Mouse (Mus musculus) embryonic fibroblast, embryonic 13.5 days (primary cell): Measurements from ENCODE around the gene Phactr3. TPM values are rescaled to one million over a fixed set of nuclear protein-coding genes. Genes with fewer than 3 reads are reported as not detected.

Source experiments
- H3K27ac ChIP-seq: 2 replicates; pipeline ENCODE4 v1.5.1; 2012; ENCODE audit warnings: low read length, control low read depth, inconsistent platforms; ENCODE audit not compliant: insufficient read depth
- H3K4me1 ChIP-seq: 2 replicates; pipeline ENCODE4 v1.6.1; 2011; ENCODE audit warnings: low read length; ENCODE audit not compliant: control insufficient read depth, insufficient read depth
- H3K4me3 ChIP-seq: 2 replicates; pipeline ENCODE4 v1.5.1; 2011; ENCODE audit warnings: mild to moderate bottlenecking, control low read depth, low read length; ENCODE audit not compliant: insufficient read depth
- CTCF ChIP-seq: IDR thresholded peaks from 2 replicates; pipeline ENCODE4 v1.5.1; 2011; ENCODE audit warnings: mild to moderate bottlenecking, control low read depth, low read length, moderate library complexity, borderline replicate concordance; ENCODE audit not compliant: insufficient read depth
- POLR2A ChIP-seq: IDR thresholded peaks from 2 replicates; pipeline ENCODE4 v1.6.1; 2011; ENCODE audit warnings: low read depth, mild to moderate bottlenecking, control low read depth, low read length, moderate library complexity
- polyA plus RNA-seq: library from polyadenylated mRNA; stranded (reverse); fragments of >200 nt; gene quantifications from 2 replicates; pipeline ENCODE4 v1.2.4, GENCODE M21; 2011; ENCODE audit warnings: low read depth; ENCODE audit not compliant: missing spikeins, insufficient read length

Phactr3 gene
- polyA plus RNA-seq, 1 experiment = not detected

DNA sequence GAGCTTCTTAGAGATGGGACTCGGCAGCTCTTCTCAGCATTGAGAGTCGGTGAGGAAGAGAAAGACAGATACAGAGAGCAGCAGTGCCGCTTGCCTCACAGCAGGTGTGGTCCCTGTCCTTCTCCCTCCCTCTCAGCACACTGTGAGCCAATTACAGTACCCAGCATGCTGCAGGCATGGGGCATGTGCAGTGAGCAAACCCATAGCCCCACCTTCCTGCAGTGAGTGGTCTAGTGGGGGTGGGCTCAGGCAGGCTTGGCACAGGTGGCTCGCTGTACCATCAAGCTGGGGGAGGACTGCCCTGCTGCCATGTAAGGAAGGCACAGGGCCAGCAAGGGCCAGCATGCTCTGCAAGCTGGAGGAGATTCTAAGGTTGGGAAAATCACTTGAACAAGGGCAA, 35.8 kb downstream of the Phactr3 start:
- H3K4me1 ChIP-seq = no peaks in the 10 kb centered on the region
- no peak for TF ChIP-seq CTCF
- no peak for TF ChIP-seq POLR2A
- H3K4me3 ChIP-seq = no peak overlapping the region
- no peak overlapping the region for H3K27ac ChIP-seq

DNA sequence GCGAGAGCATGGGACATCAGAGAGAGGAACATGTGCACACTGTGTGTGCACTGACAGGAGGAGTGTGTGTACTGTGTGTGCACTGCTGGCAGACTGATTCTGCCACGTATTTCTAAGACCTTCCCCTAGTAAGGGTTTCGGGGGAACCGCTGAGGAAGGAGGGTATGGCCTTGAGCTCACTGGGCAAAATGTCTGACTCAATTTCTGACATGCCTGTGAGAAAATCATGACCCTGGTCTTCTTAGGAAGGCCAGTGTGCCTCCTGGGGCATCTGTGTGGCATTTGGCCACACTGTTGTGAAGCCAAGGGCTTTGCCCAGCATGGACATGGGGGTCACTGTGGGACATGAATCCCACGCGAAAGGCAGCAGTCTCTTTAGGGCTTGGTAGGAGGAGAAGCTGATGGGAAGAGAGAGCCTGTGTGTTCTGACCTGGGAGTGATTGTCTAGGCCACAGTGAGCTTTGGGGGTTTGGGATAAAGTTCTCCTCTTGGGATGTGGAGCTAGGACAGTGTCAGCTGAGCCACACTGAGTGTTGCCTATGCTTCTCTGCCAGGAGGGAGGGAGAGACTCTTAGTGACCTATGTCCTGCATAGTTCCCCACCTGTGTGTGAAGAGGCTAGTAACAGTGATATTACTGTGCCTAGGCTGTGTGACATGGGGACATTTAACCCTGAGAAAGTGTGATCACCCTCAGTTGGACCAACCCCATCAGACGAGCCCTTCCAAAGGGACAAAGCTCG, 36.6 kb downstream of the Phactr3 start:
- Histone ChIP-seq H3K27ac (no peak overlapping the region), H3K4me1 (no peaks in the 10 kb centered on the region), H3K4me3 (no peak overlapping the region)
- TF ChIP-seq POLR2A = no peak
- TF ChIP-seq CTCF = no peak

DNA sequence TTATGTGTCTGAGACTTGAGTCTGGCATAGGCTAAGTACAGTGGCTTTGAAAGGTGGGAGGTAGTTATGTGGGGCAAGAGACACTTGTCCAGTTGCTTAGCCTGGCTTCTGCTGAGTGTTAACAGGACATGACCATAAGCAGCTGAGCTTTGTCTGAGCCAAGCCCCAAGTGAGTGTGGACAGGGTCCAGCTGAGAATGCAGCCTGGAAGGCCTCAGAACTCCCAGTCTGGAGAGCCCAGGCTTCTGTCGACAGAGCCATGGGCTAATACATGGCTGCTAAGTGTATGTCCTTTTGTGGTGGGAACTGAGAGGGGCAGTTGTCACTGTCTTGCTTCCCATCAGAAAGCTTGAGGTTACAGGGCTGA, 37.1 kb downstream of the Phactr3 start:
- no peak overlapping the region for H3K27ac ChIP-seq
- H3K4me3 ChIP-seq = no peak overlapping the region
- TF ChIP-seq CTCF = no peak
- TF ChIP-seq POLR2A = no peak
- no peaks in the 10 kb centered on the region for H3K4me1 ChIP-seq

DNA sequence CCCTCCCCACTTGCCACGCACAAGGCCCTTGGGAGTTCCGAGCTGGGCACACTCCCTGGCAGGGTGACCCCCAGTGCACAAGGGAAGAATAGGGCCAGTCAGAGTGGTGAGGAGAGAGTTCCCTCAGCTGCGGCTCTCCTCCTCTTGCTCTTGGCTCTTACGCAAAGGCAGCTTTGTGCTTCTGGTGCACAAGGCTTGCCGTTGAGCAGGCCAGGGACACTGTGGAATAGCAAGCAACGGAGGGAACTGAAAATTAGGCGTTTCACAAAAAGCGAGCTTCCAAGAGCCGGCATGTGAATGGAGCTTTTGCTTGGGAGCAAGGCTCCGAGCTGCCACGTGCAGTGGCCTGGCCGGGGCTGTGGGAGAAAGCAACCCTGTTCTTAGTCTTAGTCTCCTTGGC, 40.2 kb downstream of the Phactr3 start:
- no peaks in the 10 kb centered on the region for H3K4me1 ChIP-seq

DNA sequence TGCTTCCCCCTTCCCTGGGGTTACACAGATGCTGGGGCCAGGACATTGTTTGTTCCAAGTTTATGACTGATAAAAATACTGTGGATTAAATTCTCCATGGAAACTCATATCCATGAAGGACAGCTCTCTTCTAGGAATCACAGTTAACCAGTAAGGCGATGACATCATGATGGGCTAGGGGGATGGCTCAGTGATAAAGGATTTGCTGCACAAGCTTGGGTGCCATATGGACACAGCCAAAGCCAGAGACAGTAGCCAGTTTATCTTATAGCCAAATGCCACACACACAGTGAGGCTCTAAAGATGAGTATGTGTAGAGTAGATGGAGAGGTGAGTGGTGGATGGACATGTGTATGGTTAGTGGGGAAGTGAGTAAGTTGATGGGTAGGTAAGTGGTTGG, 45.2 kb downstream of the Phactr3 start:
- H3K4me3 ChIP-seq = no peak overlapping the region
- no peaks in the 10 kb centered on the region for H3K4me1 ChIP-seq
- H3K27ac ChIP-seq = no peak overlapping the region
- no peak for TF ChIP-seq POLR2A
- TF ChIP-seq CTCF = no peak

More for the DNA sequence above, 40.2 kb downstream of the Phactr3 start:
- no peak overlapping the region for H3K4me3 ChIP-seq
- H3K27ac ChIP-seq = no peak overlapping the region
- TF ChIP-seq POLR2A (no peak), CTCF (no peak)

DNA sequence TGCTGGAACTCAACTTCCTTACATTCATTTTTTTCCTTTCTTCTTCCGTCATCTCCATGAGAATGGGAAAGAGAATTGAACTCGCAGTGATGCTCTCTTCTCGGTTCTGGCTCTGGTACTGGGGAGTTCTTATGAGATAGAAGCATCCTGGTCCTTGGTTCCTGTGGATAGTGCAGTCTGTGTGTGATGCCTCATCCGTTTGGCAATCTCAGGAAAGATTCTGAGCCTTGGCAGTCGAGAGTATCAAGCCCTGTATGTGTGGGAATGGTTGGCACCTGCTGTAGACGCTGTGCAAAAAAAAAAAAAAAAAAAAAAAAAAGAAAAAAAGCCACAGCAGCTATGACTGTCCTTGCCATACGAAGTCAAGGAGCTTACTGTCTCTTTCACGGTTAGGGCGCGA, 47.2 kb downstream of the Phactr3 start:
- Histone ChIP-seq H3K27ac (no peak overlapping the region), H3K4me1 (no peaks in the 10 kb centered on the region), H3K4me3 (no peak overlapping the region)
- TF ChIP-seq POLR2A = no peak
- no peak for TF ChIP-seq CTCF

DNA sequence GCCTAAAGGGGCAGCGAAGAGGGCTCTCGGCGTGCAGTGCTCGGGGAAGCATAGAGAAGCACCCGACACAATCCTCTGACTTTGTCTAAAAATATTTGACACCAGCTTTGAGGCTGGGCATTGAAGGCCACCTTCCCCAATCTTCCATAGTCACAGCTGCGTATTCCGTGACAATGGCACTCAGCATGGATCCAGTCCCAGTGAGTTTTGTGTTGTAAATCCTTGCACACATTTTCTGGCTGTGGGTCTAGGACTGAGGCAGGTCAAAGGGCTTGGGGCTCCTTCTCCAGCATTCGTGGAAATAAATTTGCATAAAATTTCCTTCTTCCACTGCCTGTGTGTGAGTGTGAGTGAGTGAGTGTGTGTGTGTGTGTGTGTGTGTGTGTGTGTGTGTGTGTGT, 51.2 kb downstream of the Phactr3 start:
- no peaks in the 10 kb centered on the region for H3K4me1 ChIP-seq
- TF ChIP-seq CTCF (no peak), POLR2A (no peak)
- no peak overlapping the region for H3K27ac ChIP-seq
- H3K4me3 ChIP-seq = no peak overlapping the region

DNA sequence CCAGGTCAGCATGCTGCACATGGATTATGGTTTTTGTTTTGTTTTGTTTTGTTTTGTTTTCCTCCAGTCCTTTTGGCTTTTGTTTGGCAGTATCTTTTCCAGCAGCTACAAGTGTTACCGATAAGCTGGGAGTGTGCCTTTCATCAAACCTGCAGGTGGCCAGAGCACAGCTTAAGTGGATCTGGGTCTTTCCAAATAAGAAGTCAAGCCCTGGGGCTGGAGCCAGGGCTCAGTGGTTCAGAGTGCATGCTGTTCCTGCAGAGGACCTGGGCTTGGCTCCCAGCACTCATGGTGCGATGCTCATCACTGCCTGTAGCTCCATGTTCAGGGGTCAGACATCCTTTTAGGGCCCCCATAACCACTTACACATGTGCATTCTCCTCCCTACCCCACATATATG, 55.2 kb downstream of the Phactr3 start:
- TF ChIP-seq POLR2A (no peak), CTCF (no peak)
- Histone ChIP-seq H3K4me1 (no peaks in the 10 kb centered on the region), H3K27ac (no peak overlapping the region), H3K4me3 (no peak overlapping the region)

DNA sequence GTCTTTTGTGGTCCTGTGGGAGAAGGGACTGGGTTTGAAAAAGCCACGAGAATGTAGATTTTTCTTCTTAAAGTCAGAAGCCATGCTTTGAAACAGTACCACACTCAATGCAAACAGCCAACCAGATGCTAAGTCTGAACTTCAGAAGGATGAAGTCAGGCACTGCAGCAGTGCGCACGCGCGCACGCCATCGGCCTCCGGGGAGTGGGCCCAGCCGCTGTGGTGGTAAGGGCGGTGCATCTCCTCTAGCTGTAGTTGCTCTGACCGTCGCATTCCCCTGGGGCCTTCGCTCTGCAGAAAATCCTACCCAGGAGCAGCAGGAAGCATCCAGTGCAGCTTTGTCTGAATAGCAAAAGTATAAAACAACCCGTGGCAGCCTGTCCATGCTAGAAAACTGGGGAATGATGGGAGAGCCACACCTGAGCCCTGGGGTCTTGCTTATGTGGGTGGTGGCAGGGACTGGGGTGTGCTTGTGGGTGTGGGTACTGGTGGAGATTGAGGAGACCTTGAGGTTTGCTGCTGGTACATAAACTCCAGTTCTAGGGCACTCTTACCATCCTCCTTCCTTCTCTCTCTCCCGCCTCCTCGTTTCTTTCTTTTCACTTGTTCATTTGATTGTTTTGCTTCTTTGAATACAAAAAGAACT, 56.6 kb downstream of the Phactr3 start:
- H3K4me3 ChIP-seq = no peak overlapping the region
- no peaks in the 10 kb centered on the region for H3K4me1 ChIP-seq
- no peak overlapping the region for H3K27ac ChIP-seq
- TF ChIP-seq CTCF (no peak), POLR2A (no peak)

DNA sequence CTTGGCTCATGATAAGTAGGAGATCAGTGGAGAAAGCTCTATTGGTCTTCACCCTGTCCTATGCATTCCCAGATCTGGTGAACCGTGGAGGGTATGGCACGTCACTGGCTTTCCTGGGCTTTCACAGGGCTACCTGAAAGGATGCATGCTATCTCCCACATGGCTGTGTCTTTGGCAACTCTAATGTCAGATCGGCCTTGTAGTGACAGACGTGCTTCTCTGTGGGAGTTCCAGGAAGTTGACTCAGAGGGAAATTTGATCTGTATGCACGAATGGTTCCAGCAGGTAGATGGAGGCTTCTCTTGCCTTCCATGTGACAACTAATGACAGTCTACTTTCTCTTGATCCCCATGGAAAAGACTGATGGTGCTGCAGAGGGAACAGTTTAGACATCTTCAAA, 65.5 kb downstream of the Phactr3 start:
- Histone ChIP-seq H3K4me1 (no peaks in the 10 kb centered on the region), H3K27ac (no peak overlapping the region), H3K4me3 (no peak overlapping the region)
- TF ChIP-seq POLR2A (no peak), CTCF (no peak)
